ENCODE assay signal across 9 mouse cellular contexts in the genomic region with DNA sequence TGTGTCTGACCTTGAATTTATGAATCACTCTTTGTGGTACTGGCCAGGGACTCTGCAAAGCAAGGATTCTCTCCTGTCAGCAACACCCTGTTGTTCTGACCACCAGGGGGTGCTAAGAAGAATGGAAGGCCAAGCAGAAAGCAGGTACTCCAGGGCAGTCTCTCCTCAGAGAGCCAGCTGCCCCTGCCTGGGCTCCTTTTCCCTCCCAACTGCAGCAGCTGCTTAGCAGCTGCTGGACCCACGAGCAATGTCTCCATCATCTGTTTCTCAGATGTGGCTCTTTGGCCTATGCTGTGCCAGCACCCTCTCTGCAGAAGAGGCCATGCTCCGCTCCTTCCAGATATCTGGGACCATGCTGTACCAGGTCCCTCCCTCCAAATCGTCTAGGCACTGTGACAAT.
DNase-seq lines count a peak whose midpoint lies in the region; ATAC-seq and TF ChIP-seq lines count a peak whose summit lies in the region.
"Had no signal": no experiment of that assay in that cellular context is flagged by ENCODE, and none has a peak within 500 bp of the region (broad histone marks: within the 10 kb centered on the region; RNA-seq: fewer than 3 reads in every experiment).

No protein-coding gene starts in this region.

- H3K4me2 ChIP-seq in midbrain, embryonic 14.5 days (ENCODE audit: low read length): no peak overlapping the region
- no peak overlapping the region for H3K4me2 ChIP-seq in midbrain, embryonic 13.5 days (replicated peaks)
- H3K4me2 ChIP-seq in lung, postnatal 0 days (replicated peaks; ENCODE audit: low read depth, low read length): no peak overlapping the region
- H3K4me2 ChIP-seq: heart, embryonic 15.5 days had no signal

- H3K9me3 ChIP-seq in midbrain, embryonic 14.5 days (ENCODE audit: control insufficient read depth, low read length): no peaks in the 10 kb centered on the region
- H3K9me3 ChIP-seq in midbrain, embryonic 13.5 days: no peaks in the 10 kb centered on the region
- no peaks in the 10 kb centered on the region for H3K9me3 ChIP-seq in lung, postnatal 0 days (ENCODE audit: low read length)
- H3K9me3 ChIP-seq: heart, embryonic 15.5 days had no signal

- H3K36me3 ChIP-seq in midbrain, embryonic 14.5 days (ENCODE audit: control insufficient read depth, insufficient read depth, low read length): no peaks in the 10 kb centered on the region
- H3K36me3 ChIP-seq in midbrain, embryonic 13.5 days: no peaks in the 10 kb centered on the region
- no peaks in the 10 kb centered on the region for H3K36me3 ChIP-seq in lung, postnatal 0 days (ENCODE audit: insufficient read depth, low read length)
- H3K36me3 ChIP-seq: heart, embryonic 15.5 days had no signal

- peak; percentile 15; the same call in 1 of the 2 replicates for ATAC-seq in cerebellum, adult (ENCODE audit: insufficient number of reproducible peaks, low FRiP score, low TSS enrichment)
- ATAC-seq in midbrain, embryonic 14.5 days (ENCODE audit: low FRiP score, low TSS enrichment): no peak
- no peak for ATAC-seq in midbrain, embryonic 13.5 days
- ATAC-seq in lung, postnatal 0 days: no peak

- H3K4me3 ChIP-seq in midbrain, embryonic 14.5 days (replicated peaks; ENCODE audit: low read depth, low read length): no peak overlapping the region
- no peak overlapping the region for H3K4me3 ChIP-seq in midbrain, embryonic 13.5 days (replicated peaks)
- no peak overlapping the region for H3K4me3 ChIP-seq in lung, postnatal 0 days (ENCODE audit: low read depth, low read length)
- H3K4me3 ChIP-seq: heart, embryonic 15.5 days had no signal

- TF ChIP-seq CTCF in lung, postnatal 0 days (IDR thresholded peaks at IDR 0.05): peak; percentile 70

- no peaks in the 10 kb centered on the region for H3K27me3 ChIP-seq in midbrain, embryonic 14.5 days (ENCODE audit: control insufficient read depth, insufficient read depth, low read length)
- no peaks in the 10 kb centered on the region for H3K27me3 ChIP-seq in midbrain, embryonic 13.5 days
- H3K27me3 ChIP-seq in lung, postnatal 0 days (replicated peaks; ENCODE audit: insufficient read depth, low read length): no peaks in the 10 kb centered on the region

- 61% methylated on average over 3 of the region's 3 CpGs for WGBS in midbrain, embryonic 14.5 days
- WGBS in midbrain, embryonic 13.5 days: 60% methylated on average over 3 of the region's 3 CpGs
- 42% methylated on average over 3 of the region's 3 CpGs for WGBS in lung, postnatal 0 days

- H3K4me1 ChIP-seq in midbrain, embryonic 14.5 days (ENCODE audit: control insufficient read depth, insufficient read depth, low read length): no peaks in the 10 kb centered on the region
- H3K4me1 ChIP-seq in midbrain, embryonic 13.5 days (replicated peaks): no peaks in the 10 kb centered on the region
- H3K4me1 ChIP-seq in lung, postnatal 0 days (ENCODE audit: insufficient read depth, low read depth, low read length): no peaks in the 10 kb centered on the region
- H3K4me1 ChIP-seq: heart, embryonic 15.5 days had no signal

- no peak overlapping the region for H3K27ac ChIP-seq in midbrain, embryonic 14.5 days (replicated peaks; ENCODE audit: low read depth, low read length)
- no peak overlapping the region for H3K27ac ChIP-seq in midbrain, embryonic 13.5 days
- no peak overlapping the region for H3K27ac ChIP-seq in lung, postnatal 0 days (ENCODE audit: low read length)
- H3K27ac ChIP-seq: heart, embryonic 15.5 days had no signal

- no peak for DNase-seq in cerebellum, adult 11 months
- DNase-seq in midbrain, embryonic 14.5 days: peak; percentile 68
- peak; percentile 48 to 66 for DNase-seq in cerebellum, postnatal 14 days
- DNase-seq in kidney, postnatal 25 days: peak; percentile 48 to 71
- DNase-seq in lung, postnatal 0 days (ENCODE audit: low spot score): peak; percentile 61
- peak; percentile 26 for DNase-seq in thymus, postnatal 0 days (ENCODE audit: low spot score)

- H3K9ac ChIP-seq in midbrain, embryonic 14.5 days (replicated peaks; ENCODE audit: low read length): no peak overlapping the region
- no peak overlapping the region for H3K9ac ChIP-seq in midbrain, embryonic 13.5 days (replicated peaks)
- no peak overlapping the region for H3K9ac ChIP-seq in lung, postnatal 0 days (replicated peaks; ENCODE audit: low read depth)
- H3K9ac ChIP-seq: heart, embryonic 15.5 days had no signal

- TF ChIP-seq EP300 in lung, postnatal 0 days (IDR thresholded peaks at IDR 0.05): no peak
